Mouse (Mus musculus): ENCODE data around the gene Gm10330.
"Not testable (repeated sequence)": the region's sequence is repeated elsewhere in the genome, so short reads cannot be mapped to it uniquely, and the experiment has no call there.

Gene Gm10330

GRCm38 (mm10) chr12:23780165-23780564, at the start of gene Gm10330:
Gm10330 (minus strand) TSS chr12:23780265.
- not testable (repeated sequence) for DNase-seq (ENCODE audit: low read depth in 1 of 2, low spot score in 2 of 2)

- DNase-seq (ENCODE audit: low read depth in 1 of 2, low spot score in 2 of 2), result not testable (repeated sequence)
Observed at GRCm38 (mm10) chr12:23800776-23801175, 20.7 kb upstream of the Gm10330 start.

GRCm38 (mm10) chr12:23800366-23800765, 20.3 kb upstream of the Gm10330 start:
- not testable (repeated sequence) for DNase-seq (ENCODE audit: low read depth in 1 of 2, low spot score in 2 of 2)
